Mouse (Mus musculus) thymus, postnatal 10 days (tissue): ENCODE results near the gene Krtap3-3.
"Not testable (repeated sequence)": the region's sequence is repeated elsewhere in the genome, so short reads cannot be mapped to it uniquely, and the experiment has no call there.

Experiments used
- DNase-seq, 2 experiments: peaks; one replicate each; pipeline ENCODE4 v3.0.0; 2021; ENCODE audit warnings: low spot score in 2 of 2

The Krtap3-3 gene

GRCm38 (mm10) chr11:99550765-99551164, at the start of gene Krtap3-3:
Gene Krtap3-3, minus strand, starts transcription at chr11:99550865.
- no peak for DNase-seq

DNA sequence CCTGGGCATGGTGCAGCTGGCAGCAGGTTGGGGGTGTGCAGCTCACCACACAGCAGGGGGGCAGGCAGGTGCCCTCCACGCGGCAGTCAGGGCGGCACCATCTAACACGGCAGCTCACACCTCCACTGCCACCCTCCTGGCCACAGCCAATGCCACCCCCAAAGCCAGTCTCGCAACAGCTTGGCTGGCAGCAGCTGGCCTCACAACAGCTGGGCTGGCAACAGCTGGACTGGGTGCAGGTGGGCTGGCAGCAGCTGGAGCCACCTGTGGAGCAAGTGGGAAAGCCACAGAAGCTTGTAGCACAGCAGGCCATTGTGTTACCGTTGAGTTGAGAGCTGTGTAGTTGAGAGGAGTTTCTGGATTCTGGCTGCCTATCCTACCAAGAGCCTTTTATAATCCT, 47.1 kb upstream of the Krtap3-3 start, which contains the start of gene Krtap9-3:
Gene Krtap9-3, minus strand, starts transcription at position 364 of the 400 bp plus-strand sequence.
- not testable (repeated sequence) for DNase-seq

DNA sequence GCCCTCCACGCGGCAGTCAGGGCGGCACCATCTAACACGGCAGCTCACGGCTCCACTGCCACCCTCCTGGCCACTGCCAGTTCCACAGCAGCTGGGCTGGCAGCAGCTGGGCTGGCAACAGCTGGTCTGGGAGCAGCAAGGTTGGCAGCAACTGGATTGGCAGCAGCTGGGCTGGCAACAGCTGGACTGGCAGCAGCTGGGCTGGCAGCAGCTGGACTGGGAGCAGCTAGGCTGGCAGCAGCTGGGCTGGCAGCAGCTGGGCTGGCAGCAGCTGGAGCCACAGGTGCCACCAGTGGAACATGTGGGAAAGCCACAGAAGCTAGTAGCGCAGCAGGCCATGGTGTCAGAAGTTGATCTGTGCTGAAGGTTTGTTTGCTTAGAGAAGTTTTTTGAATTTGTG, 40.3 kb upstream of the Krtap3-3 start, which contains the start of gene Krtap1-3:
Gene Krtap1-3, minus strand, starts transcription at position 359 of the 400 bp plus-strand sequence.
- DNase-seq, result no peak

GRCm38 (mm10) chr11:99585096-99585495, 34.4 kb upstream of the Krtap3-3 start:
- no peak for DNase-seq

GRCm38 (mm10) chr11:99583245-99583704, 32.6 kb upstream of the Krtap3-3 start, which contains the start of gene Krtap1-4:
Gene Krtap1-4, minus strand, starts transcription at chr11:99583654.
- DNase-seq, result no peak

- DNase-seq, result no peak
These were observed 30.9 kb upstream of the Krtap3-3 start for GRCm38 (mm10) chr11:99581564-99581963.

DNA sequence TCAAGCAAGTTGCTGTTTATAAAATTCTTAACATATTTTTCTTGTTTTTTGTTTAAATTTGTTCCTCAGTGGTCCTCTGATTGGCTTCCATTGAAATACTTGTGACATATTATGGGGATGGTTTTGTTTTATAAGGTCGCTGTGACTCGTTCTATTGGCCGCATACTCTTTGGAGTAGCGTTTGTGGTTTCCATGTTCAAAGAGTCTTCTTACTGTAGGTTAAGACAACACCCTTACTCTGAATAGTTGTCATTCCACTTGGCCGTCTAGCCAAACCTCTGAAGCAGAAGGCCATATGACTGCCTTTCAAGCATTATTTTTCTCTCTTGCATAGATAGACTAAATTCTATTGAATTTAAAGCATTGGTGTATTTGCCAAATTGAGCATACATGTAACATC, 30.4 kb upstream of the Krtap3-3 start:
- DNase-seq, result no peak

DNA sequence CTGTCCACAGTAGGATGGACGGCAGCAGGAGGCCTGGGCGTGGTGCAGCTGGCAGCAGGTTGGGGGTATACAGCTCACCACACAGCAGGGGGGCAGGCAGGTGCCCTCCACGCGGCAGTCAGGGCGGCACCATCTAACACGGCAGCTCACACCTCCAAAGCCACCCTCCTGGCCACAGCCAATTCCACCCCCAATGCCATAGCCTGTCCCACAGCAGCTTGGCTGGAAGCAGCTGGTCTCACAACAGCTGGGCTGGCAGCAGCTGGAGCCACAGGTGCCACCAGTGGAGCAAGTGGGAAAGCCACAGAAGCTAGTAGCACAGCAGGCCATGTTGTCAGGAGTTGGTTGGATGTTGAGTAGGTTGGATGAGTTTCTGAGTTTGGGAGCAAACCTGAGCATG, 30.0 kb upstream of the Krtap3-3 start, which contains the start of gene Krtap1-5:
Gene Krtap1-5, minus strand, starts transcription at position 381 of the 400 bp plus-strand sequence.
- no peak for DNase-seq

- peak; percentile 23 to 65 for DNase-seq
These were observed 23.4 kb upstream of the Krtap3-3 start for GRCm38 (mm10) chr11:99574106-99574505.

- no peak for DNase-seq
These were observed 22.5 kb upstream of the Krtap3-3 start for GRCm38 (mm10) chr11:99573164-99573563.

DNA sequence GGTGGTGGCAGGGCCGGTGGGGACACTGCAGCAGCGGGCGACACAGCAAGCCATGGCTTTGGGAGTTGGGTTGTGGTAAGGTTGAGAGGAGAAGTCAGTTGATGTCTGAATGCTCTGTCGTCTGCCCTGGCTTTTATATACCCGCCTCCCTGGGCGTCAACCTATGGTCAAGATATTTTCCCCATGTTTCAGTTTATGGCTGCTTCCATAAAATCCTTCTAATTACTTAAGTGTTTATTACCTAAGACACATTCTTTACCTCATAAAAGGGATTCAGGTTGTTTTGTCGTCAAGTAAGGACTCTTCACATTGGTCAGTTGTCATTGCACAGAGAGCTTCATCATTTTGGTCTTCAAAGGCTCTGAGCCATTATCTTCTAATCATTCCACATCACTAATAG, 15.9 kb upstream of the Krtap3-3 start, which contains the start of gene Krtap3-1:
Gene Krtap3-1, minus strand, starts transcription at position 101 of the 400 bp plus-strand sequence.
- DNase-seq, result no peak

- no peak for DNase-seq
These were observed 11.9 kb upstream of the Krtap3-3 start for GRCm38 (mm10) chr11:99562580-99562979.

- no peak for DNase-seq
These were observed 8.7 kb upstream of the Krtap3-3 start, which contains the start of gene Gm11939 for GRCm38 (mm10) chr11:99559366-99559765. Gene Gm11939, minus strand, starts transcription at chr11:99559466.

- DNase-seq, result no peak
These were observed 7.5 kb upstream of the Krtap3-3 start for GRCm38 (mm10) chr11:99557976-99558745.

- no peak for DNase-seq
These were observed 6.1 kb upstream of the Krtap3-3 start, which contains the start of gene Krtap3-2 for GRCm38 (mm10) chr11:99556753-99557152. Gene Krtap3-2, minus strand, starts transcription at chr11:99556853.

- no peak for DNase-seq
These were observed 5.5 kb upstream of the Krtap3-3 start for GRCm38 (mm10) chr11:99556195-99556594.

DNA sequence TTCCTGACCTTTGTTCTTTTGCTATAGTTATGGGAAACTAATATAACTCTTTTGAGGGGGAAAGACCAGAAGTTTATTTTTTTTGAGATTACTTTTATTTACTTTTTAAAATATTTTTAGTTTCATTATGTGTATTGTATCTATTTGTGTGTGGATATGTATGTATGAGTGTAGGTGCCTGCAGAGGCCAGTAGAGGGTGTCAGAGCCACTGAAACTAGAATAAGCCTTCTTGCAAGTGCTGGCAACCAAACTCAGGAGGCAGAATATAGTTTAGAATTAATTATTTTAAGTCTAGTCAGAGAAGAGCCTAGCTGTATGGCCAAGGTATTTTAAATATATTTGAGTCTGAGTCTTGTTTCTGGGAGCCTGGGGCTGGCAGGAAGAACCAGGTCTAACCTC, 2.8 kb downstream of the Krtap3-3 start:
- DNase-seq, result no peak

DNA sequence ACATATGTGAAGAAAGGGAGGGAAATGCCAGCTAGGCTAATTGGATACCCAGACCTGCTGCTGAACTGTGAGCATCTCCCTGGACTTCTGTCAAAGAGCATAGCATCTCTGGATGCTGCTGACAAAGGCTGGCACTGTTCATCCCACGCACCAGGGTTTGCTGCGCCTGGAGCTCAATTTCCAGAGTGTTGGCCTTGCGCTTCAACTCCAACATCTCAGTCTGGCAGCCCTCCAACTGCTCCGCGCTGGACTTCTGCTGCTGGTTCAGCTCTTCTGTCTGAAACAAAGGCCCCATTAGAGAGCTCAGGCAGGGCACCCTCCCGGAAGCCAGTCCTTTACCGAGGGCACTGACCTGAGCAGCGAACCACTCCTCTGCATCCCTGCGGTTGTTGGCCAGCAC, 10.9 kb downstream of the Krtap3-3 start:
- DNase-seq, result no peak

GRCm38 (mm10) chr11:99521288-99521860, 29.3 kb downstream of the Krtap3-3 start, which contains the start of gene Krt39:
Gene Krt39, minus strand, starts transcription at chr11:99521338.
- DNase-seq, result no peak

- no peak for DNase-seq
These were observed 36.6 kb downstream of the Krtap3-3 start for GRCm38 (mm10) chr11:99514098-99514497.
